Mouse (Mus musculus) thymus, adult 2 months (tissue): ENCODE data around the gene Fancd2os.

Source experiments
- CTCF ChIP-seq: fragments of 200-500 bp; IDR thresholded peaks from 2 replicates; pipeline ENCODE4 v1.5.1; 2012; ENCODE audit warnings: mild to moderate bottlenecking, control low read depth, low read length, moderate library complexity, borderline replicate concordance; ENCODE audit not compliant: control insufficient read depth, poor library complexity, insufficient read depth; ENCODE audit errors: extremely low read depth
- POLR2A ChIP-seq: fragments of 200-500 bp; IDR thresholded peaks from 2 replicates; pipeline ENCODE4 v1.6.1; 2012; ENCODE audit warnings: mild to moderate bottlenecking, low read length, control low read depth, moderate library complexity; ENCODE audit not compliant: control insufficient read depth, poor library complexity, insufficient read depth; ENCODE audit errors: extremely low read depth

- TF ChIP-seq POLR2A (no peak), CTCF (no peak)
Observed at GRCm38 (mm10) chr6:113583023-113583422, 17.5 kb downstream of the Fancd2os start.
